Mouse (Mus musculus): ENCODE data around the gene Gm47429. TPM values are rescaled to one million over a fixed set of nuclear protein-coding genes. Genes with fewer than 3 reads are reported as not detected.

Gm47429 gene
- polyA plus RNA-seq, 1 experiment: not detected

GRCm38 (mm10) chr13:50445261-50445660 is 1.5 kb upstream of the Gm47429 start:
- no peak for DNase-seq (ENCODE audit: low read depth in 1 of 2, low spot score in 2 of 2)
- 77% methylated on average over 4 of the region's 4 CpGs for WGBS
- Histone ChIP-seq H3K4me3 (ENCODE audit: extremely low read depth, insufficient read depth, insufficient read length) (no peak overlapping the region), H3K27me3 (ENCODE audit: control insufficient read depth, insufficient read depth, low read length) (no peaks in the 10 kb centered on the region), H3K4me1 (ENCODE audit: control insufficient read depth, insufficient read depth, insufficient read length) (no peaks in the 10 kb centered on the region), H3K27ac (ENCODE audit: insufficient read depth, low read length) (no peak overlapping the region), H3K36me3 (ENCODE audit: control insufficient read depth, insufficient read depth, low read length) (no peaks in the 10 kb centered on the region)
- TF ChIP-seq POLR2A (IDR thresholded peaks at IDR 0.05; ENCODE audit: low read depth, low read length): no peak
- TF ChIP-seq CTCF (IDR thresholded peaks at IDR 0.05; ENCODE audit: extremely low read depth, insufficient read depth, insufficient read length, insufficient replicate concordance): no peak

- DNase-seq (ENCODE audit: low read depth in 1 of 2, low spot score in 2 of 2): no peak
- Histone ChIP-seq H3K27ac (ENCODE audit: insufficient read depth, low read length) (no peak overlapping the region), H3K27me3 (ENCODE audit: control insufficient read depth, insufficient read depth, low read length) (no peaks in the 10 kb centered on the region), H3K36me3 (ENCODE audit: control insufficient read depth, insufficient read depth, low read length) (peaks cover 18% of the 10 kb centered on the region), H3K4me3 (ENCODE audit: extremely low read depth, insufficient read depth, insufficient read length) (no peak overlapping the region), H3K4me1 (ENCODE audit: control insufficient read depth, insufficient read depth, insufficient read length) (no peaks in the 10 kb centered on the region)
- no peak for TF ChIP-seq CTCF (IDR thresholded peaks at IDR 0.05; ENCODE audit: extremely low read depth, insufficient read depth, insufficient read length, insufficient replicate concordance)
- TF ChIP-seq POLR2A (IDR thresholded peaks at IDR 0.05; ENCODE audit: low read depth, low read length): no peak
- WGBS: 89% methylated on average over 4 of the region's 4 CpGs
Observed at GRCm38 (mm10) chr13:50426686-50427085, 17.0 kb downstream of the Gm47429 start.

GRCm38 (mm10) chr13:50424517-50424916 is 19.2 kb downstream of the Gm47429 start:
- TF ChIP-seq CTCF (IDR thresholded peaks at IDR 0.05; ENCODE audit: extremely low read depth, insufficient read depth, insufficient read length, insufficient replicate concordance) (no peak), POLR2A (IDR thresholded peaks at IDR 0.05; ENCODE audit: low read depth, low read length) (no peak)
- no peaks in the 10 kb centered on the region for H3K4me1 ChIP-seq (ENCODE audit: control insufficient read depth, insufficient read depth, insufficient read length)
- no peak overlapping the region for H3K4me3 ChIP-seq (ENCODE audit: extremely low read depth, insufficient read depth, insufficient read length)
- no peak overlapping the region for H3K27ac ChIP-seq (ENCODE audit: insufficient read depth, low read length)
- 89% methylated on average over 2 of the region's 2 CpGs for WGBS
- DNase-seq (ENCODE audit: low read depth in 1 of 2, low spot score in 2 of 2): no peak
- peaks cover 10% of the 10 kb centered on the region for H3K36me3 ChIP-seq (ENCODE audit: control insufficient read depth, insufficient read depth, low read length)
- no peaks in the 10 kb centered on the region for H3K27me3 ChIP-seq (ENCODE audit: control insufficient read depth, insufficient read depth, low read length)

- Histone ChIP-seq H3K27me3 (ENCODE audit: control insufficient read depth, insufficient read depth, low read length) (no peaks in the 10 kb centered on the region), H3K4me1 (ENCODE audit: control insufficient read depth, insufficient read depth, insufficient read length) (no peaks in the 10 kb centered on the region), H3K4me3 (ENCODE audit: extremely low read depth, insufficient read depth, insufficient read length) (no peak overlapping the region), H3K27ac (ENCODE audit: insufficient read depth, low read length) (no peak overlapping the region), H3K36me3 (ENCODE audit: control insufficient read depth, insufficient read depth, low read length) (peaks cover 9% of the 10 kb centered on the region)
- no peak for TF ChIP-seq CTCF (IDR thresholded peaks at IDR 0.05; ENCODE audit: extremely low read depth, insufficient read depth, insufficient read length, insufficient replicate concordance)
- TF ChIP-seq POLR2A (IDR thresholded peaks at IDR 0.05; ENCODE audit: low read depth, low read length): no peak
- no peak for DNase-seq (ENCODE audit: low read depth in 1 of 2, low spot score in 2 of 2)
- 94% methylated on average over 8 of the region's 8 CpGs for WGBS
Observed at GRCm38 (mm10) chr13:50423625-50424209, 20.0 kb downstream of the Gm47429 start.

- DNase-seq (ENCODE audit: low read depth in 1 of 2, low spot score in 2 of 2): no peak
- no peak overlapping the region for H3K27ac ChIP-seq (ENCODE audit: insufficient read depth, low read length)
- H3K27me3 ChIP-seq (ENCODE audit: control insufficient read depth, insufficient read depth, low read length): no peaks in the 10 kb centered on the region
- no peak for TF ChIP-seq CTCF (IDR thresholded peaks at IDR 0.05; ENCODE audit: extremely low read depth, insufficient read depth, insufficient read length, insufficient replicate concordance)
- TF ChIP-seq POLR2A (IDR thresholded peaks at IDR 0.05; ENCODE audit: low read depth, low read length): no peak
- H3K36me3 ChIP-seq (ENCODE audit: control insufficient read depth, insufficient read depth, low read length): no peaks in the 10 kb centered on the region
- 60% methylated on average over 3 of the region's 3 CpGs for WGBS
- peaks cover 6% of the 10 kb centered on the region for H3K4me1 ChIP-seq (ENCODE audit: control insufficient read depth, insufficient read depth, insufficient read length)
- H3K4me3 ChIP-seq (ENCODE audit: extremely low read depth, insufficient read depth, insufficient read length): peak overlapping the region; percentile 89; the same call in 1 of the 2 replicates
Observed at GRCm38 (mm10) chr13:50418421-50418820, 25.3 kb downstream of the Gm47429 start.

GRCm38 (mm10) chr13:50417389-50418183 is 26.1 kb downstream of the Gm47429 start, which contains the start of gene Fbxw17:
Gene Fbxw17 (plus strand): TSS chr13:50417864.
- Histone ChIP-seq H3K36me3 (ENCODE audit: control insufficient read depth, insufficient read depth, low read length) (no peaks in the 10 kb centered on the region), H3K4me3 (ENCODE audit: extremely low read depth, insufficient read depth, insufficient read length) (peak within 1 kb of the TSS; percentile 89), H3K27ac (ENCODE audit: insufficient read depth, low read length) (no peak within 1 kb of the TSS), H3K4me1 (ENCODE audit: control insufficient read depth, insufficient read depth, insufficient read length) (peaks cover 6% of the 10 kb centered on the region), H3K27me3 (ENCODE audit: control insufficient read depth, insufficient read depth, low read length) (no peaks in the 10 kb centered on the region)
- DNase-seq (ENCODE audit: low read depth in 1 of 2, low spot score in 2 of 2): peak; percentile 7 to 50
- no peak for TF ChIP-seq POLR2A (IDR thresholded peaks at IDR 0.05; ENCODE audit: low read depth, low read length)
- TF ChIP-seq CTCF (IDR thresholded peaks at IDR 0.05; ENCODE audit: extremely low read depth, insufficient read depth, insufficient read length, insufficient replicate concordance): no peak
- WGBS: 14% methylated on average over 35 of the region's 35 CpGs

Other genes with a start within 250 kb of the Gm47429 start
- not detected in 2 replicates for gene Gm906, start 193.6 kb downstream of the Gm47429 start, polyA plus RNA-seq (2012; rRNA removed)
- gene Fbxw17, start 26.0 kb downstream of the Gm47429 start, polyA plus RNA-seq (2012; rRNA removed): 12.7 and 17.2 TPM in 2 replicates
- gene Nutm2, start 23.4 kb upstream of the Gm47429 start, polyA plus RNA-seq (2012; rRNA removed): not detected in 2 replicates
- not detected in 2 replicates for gene Gm904, start 199.3 kb upstream of the Gm47429 start, polyA plus RNA-seq (2012; rRNA removed)

Data from spleen, adult 2 months (tissue).